Mouse (Mus musculus): ENCODE measurements around the gene Rbm7. TPM values are rescaled to one million over a fixed set of nuclear protein-coding genes. Genes with fewer than 3 reads are reported as not detected.

The Rbm7 gene
- total and polyA plus RNA-seq, 3 experiments = 47.3 to 48.4 TPM; not detected in 1

GRCm38 (mm10) chr9:48478808-48479207 lies 16.3 kb downstream of the Rbm7 start:
- Histone ChIP-seq H3K9ac (ENCODE audit: control insufficient read depth, low read depth, low read length, poor library complexity, severe bottlenecking) (no peak overlapping the region; the same call in 1 of the 2 replicates), H3K4me3 (ENCODE audit: control insufficient read depth in 1 of 2, insufficient read depth in 1 of 2, low read depth in 2 of 2, low read length in 2 of 2) (peak overlapping the region in 1 of 2 experiments; percentile 90; a peak in 2 of 4 replicates), H3K27me3 (ENCODE audit: control insufficient read depth in 1 of 2, insufficient read depth in 2 of 2, low read length in 2 of 2) (no peaks in the 10 kb centered on the region), H3K79me2 (ENCODE audit: control insufficient read depth, insufficient read depth, low read length, poor library complexity) (peaks cover 28% of the 10 kb centered on the region), H3K4me1 (ENCODE audit: control insufficient read depth in 1 of 2, insufficient read depth in 2 of 2, low read length in 2 of 2) (peaks cover 9 to 16% of the 10 kb centered on the region in 2 experiments), H3K27ac (ENCODE audit: control insufficient read depth, low read depth, low read length) (peak overlapping the region; percentile 22; the same call in 1 of the 2 replicates), H3K9me3 (replicated peaks; ENCODE audit: insufficient read depth, low read length) (no peaks in the 10 kb centered on the region), H3K36me3 (ENCODE audit: control insufficient read depth in 1 of 2, insufficient read depth in 2 of 2, low read length in 2 of 2) (peaks cover 12 to 33% of the 10 kb centered on the region in 2 experiments)
- no peak for TF ChIP-seq KAT2A (conservative IDR thresholded peaks at IDR 0.05; ENCODE audit: low read depth, low read length)
- TF ChIP-seq USF2 (IDR thresholded peaks at IDR 0.05; ENCODE audit: borderline replicate concordance in 1 of 2, insufficient read depth in 1 of 2, low read depth in 1 of 2, low read length in 2 of 2) = no peak
- no peak for TF ChIP-seq NRF1 (IDR thresholded peaks at IDR 0.05; ENCODE audit: insufficient read depth, low read depth, low read length, poor library complexity, severe bottlenecking)
- no peak for TF ChIP-seq NELFE (IDR thresholded peaks at IDR 0.05; ENCODE audit: low read depth, low read length)
- no peak for TF ChIP-seq CHD1 (IDR thresholded peaks at IDR 0.05; ENCODE audit: low read depth, low read length)
- peak; percentile 80 for TF ChIP-seq MXI1 (IDR thresholded peaks at IDR 0.05; ENCODE audit: low read depth, low read length)
- peak; percentile 63 for TF ChIP-seq SIN3A (IDR thresholded peaks at IDR 0.05; ENCODE audit: low read length)
- peak; percentile 58; the same call in 1 of the 2 replicates for TF ChIP-seq MAX (IDR thresholded peaks at IDR 0.05; ENCODE audit: low read length)
- peak; percentile 20; the same call in 1 of the 2 replicates for TF ChIP-seq TCF12 (IDR thresholded peaks at IDR 0.05; ENCODE audit: low read depth, low read length)
- TF ChIP-seq ETS1 (IDR thresholded peaks at IDR 0.05; ENCODE audit: low read depth, low read length) = peak; percentile 48
- no peak for TF ChIP-seq POLR2AphosphoS5 (IDR thresholded peaks at IDR 0.05; ENCODE audit: borderline replicate concordance, low read depth, low read length)
- TF ChIP-seq HCFC1 (IDR thresholded peaks at IDR 0.05; ENCODE audit: low read depth, low read length) = 0 out of 2 replicates have a peak, but pooled peaks have one; percentile 22
- peak; percentile 76 for TF ChIP-seq BHLHE40 (IDR thresholded peaks at IDR 0.05; ENCODE audit: borderline replicate concordance, low read depth, low read length)
- TF ChIP-seq ZKSCAN1 (IDR thresholded peaks at IDR 0.05; ENCODE audit: low read depth, low read length) = no peak
- peak; percentile 17 to 46; a peak in 2 of 4 replicates for TF ChIP-seq EP300 (IDR thresholded peaks at IDR 0.05; ENCODE audit: low read depth in 1 of 2, low read length in 2 of 2)
- no peak for TF ChIP-seq POLR2A (IDR thresholded peaks at IDR 0.05; ENCODE audit: control insufficient read depth in 1 of 2, insufficient read depth in 1 of 2, low read depth in 1 of 2, low read length in 2 of 2, poor library complexity in 1 of 2)
- TF ChIP-seq MYC (IDR thresholded peaks at IDR 0.05; ENCODE audit: low read depth, low read length) = peak; percentile 74; the same call in 1 of the 2 replicates
- TF ChIP-seq CHD2 (IDR thresholded peaks at IDR 0.05; ENCODE audit: low read length) = no peak
- no peak for TF ChIP-seq MAFK (IDR thresholded peaks at IDR 0.05; ENCODE audit: borderline replicate concordance, low read depth, low read length)
- peak; percentile 68 for DNase-seq (ENCODE audit: low read depth, low spot score)
